Mouse (Mus musculus) cerebellum, postnatal 14 days (tissue): Measurements from ENCODE around the gene Kcne1.

ENCODE experiments used
- DNase-seq, 2 experiments: peaks; one replicate each; pipeline ENCODE4 v3.0.0; 2021; ENCODE audit warnings: mixed read lengths in 2 of 2

Gene Kcne1

GRCm38 (mm10) chr16:92305519-92305918, 53.7 kb downstream of the Kcne1 start:
- DNase-seq = peak in 1 of 2 experiments; percentile 43

GRCm38 (mm10) chr16:92302506-92302905, 56.8 kb downstream of the Kcne1 start:
- peak in 1 of 2 experiments; percentile 23 for DNase-seq

- DNase-seq = peak; percentile 27 to 42
These were observed 57.3 kb downstream of the Kcne1 start for GRCm38 (mm10) chr16:92301989-92302388.

GRCm38 (mm10) chr16:92301412-92301806, 57.9 kb downstream of the Kcne1 start:
- DNase-seq = peak; percentile 62 to 67

GRCm38 (mm10) chr16:92300649-92301411, 58.4 kb downstream of the Kcne1 start, which contains the start of gene Smim11:
Smim11 (plus strand) TSS chr16:92301286.
- DNase-seq = peak; percentile 95 to 96
